Mouse (Mus musculus): Measurements from ENCODE around the gene Spry2.

The Spry2 gene

DNA sequence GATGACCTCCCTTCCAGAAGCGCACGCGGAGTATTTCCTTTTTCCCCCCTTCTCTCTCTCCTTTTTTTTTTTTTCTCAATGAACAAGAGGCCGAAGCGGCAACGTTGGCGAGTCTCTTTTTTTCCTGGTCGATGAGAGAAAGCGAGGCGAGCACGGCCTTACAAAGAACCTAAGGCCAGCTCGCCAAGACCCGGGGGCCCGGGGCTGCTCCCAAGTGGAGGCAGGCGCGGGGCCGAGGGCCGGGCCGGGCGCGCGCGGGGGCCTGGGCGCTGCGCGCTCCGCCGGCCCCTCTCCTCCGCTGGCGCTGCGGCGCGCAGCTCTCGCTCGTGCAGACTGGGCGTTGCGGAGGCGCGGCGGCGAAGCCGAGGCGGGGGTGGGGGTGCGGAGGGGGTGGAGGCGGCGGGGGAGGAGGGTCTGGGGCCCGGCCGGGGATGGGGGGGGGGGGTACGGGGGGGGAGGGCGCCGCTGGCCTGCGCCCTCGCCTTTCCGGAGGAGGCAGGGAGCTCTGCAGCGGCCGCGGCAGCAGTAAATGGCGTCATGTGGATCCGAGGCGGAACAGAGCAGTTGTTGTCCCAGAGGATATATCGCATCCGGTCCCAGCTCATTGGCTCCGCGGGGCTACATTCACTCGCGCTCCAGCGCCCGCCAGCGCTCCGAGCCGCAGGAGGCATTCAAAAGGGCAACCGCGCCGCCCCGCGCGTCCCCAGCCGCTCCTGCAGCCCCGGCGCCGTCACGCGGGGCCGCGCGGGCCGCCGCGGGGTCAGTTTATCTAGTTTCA lies at the start of gene Spry2:
Spry2 (minus strand) TSS at position 29 of the 778 bp plus-strand sequence.
- in situ Hi-C loops (cut with MboI, MseI), result loop anchor here (10.0 kb wide), 1 partner anchor 712 kb away; no protein-coding TSS in a partner anchor

DNA sequence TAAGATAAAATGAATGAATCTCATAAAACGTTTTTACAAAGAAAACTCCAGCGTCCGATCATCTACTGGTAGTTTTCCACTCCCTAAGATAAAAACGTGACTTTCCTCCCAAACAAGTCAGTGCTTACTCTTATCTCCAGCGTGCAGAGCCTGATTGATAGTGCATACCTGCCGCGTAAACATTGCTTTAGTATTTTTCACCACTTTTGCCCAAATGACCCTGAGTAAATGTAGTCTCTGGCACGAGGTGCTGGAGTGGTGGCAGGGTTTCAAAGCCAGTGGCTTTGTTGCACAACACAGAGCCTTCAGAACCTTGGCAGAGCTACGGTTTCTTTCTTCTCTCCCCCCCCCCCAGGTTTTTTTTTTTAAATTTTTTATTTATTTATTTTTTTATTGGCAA lies 44.7 kb upstream of the Spry2 start:
- in situ Hi-C loops (cut with MboI, MseI), result no loop called here

DNA sequence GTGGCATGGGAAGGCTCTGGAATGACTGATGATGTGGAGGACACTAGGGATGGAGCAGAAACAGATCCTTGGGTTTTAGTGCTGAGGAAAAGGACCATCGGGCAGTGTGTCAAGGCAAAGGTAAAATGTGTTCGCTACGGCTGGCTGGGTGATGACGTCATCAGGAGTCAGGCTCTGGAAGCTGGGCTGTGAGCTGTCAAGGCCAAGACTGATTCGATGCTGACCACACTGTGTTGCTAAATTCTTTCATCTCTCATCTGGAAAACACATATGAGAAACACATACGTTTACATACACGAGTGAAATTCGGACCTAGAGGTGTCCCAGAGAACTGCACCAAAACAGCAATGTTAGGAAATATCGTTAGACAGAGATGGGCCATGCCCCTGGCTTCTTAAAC lies 30.1 kb upstream of the Spry2 start:
- in situ Hi-C loops (cut with MboI, MseI), result no loop called here

DNA sequence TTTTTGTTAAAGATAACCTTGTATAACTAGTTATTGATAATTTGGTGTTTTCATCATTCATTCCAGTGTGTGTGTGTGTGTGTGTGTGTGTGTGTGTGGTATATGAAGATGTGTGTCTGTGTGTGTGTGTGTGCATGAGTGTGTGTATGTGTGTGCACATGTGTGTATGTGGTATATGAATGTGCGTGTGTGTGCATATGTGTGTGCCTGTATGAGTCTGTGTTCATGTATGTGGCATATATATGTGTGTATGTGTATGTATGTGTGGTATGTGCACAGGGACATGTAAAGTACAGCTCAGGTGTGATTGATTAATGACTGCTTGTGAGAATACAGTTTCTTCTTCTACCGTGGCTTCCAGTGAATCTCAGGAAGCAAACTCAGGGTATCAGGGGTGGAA lies 28.7 kb upstream of the Spry2 start:
- in situ Hi-C loops (cut with MboI, MseI), result no loop called here

DNA sequence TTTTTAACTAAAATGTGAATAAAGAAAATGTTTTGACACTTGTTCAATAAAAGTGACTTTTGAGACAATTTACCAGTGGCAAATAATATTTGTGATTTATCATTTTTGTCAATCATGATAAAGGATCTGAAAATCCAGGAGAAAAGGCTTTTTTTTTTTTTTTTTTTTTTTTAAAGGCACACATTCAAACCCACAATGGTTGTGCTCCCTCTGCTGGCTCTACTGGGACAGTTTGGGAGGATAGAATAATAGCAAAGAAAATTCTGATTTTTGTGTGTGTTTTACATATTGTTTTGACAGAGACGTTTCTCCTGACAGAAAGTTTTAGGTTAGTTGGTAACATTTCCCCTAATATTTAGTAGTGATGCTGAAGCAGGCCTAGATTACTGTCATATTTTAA lies 28.1 kb upstream of the Spry2 start:
- in situ Hi-C loops (cut with MboI, MseI), result loop anchor here (5.0 kb wide), 1 partner anchor 752 kb away; no protein-coding TSS in a partner anchor

DNA sequence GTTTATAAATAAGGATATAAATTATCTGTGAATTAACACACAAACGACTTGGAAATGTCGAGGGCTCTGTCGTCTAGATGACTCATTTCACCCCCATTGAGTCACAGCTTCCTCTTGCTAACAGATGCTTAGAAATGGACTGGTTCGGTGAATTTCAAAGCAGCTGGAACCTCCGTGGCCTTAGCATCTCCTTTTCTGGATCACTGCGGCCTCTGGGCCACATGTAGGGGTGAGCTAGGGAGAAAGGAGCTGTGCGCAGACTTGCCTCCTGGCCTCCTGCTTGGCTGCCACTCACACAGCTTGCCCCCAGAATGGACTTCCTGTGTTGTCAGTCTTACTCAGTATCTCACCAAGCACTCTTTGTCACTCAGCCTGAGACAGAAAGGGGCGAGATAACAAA lies 26.3 kb upstream of the Spry2 start:
- in situ Hi-C loops (cut with MboI, MseI), result loop anchor here (5.0 kb wide), 1 partner anchor 751 kb away; no protein-coding TSS in a partner anchor

DNA sequence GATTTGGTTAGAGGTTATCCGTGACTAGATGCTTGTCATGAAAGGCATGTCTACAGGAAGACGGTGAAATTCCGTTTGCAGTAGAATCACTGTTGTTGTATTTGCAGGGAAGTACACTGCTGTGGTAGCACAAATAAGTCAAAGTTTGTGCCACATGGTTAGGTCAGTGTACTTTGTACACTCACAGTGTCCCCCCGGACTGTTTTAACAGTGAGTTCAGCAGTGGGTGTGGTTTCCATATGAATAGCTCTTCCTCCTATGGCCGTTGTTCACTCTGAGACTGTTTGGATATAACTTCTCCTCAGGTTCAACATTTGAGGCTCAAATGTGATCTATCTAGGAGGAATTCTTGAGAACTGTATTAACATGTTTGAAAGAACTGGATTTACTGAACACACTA lies 25.8 kb upstream of the Spry2 start:
- in situ Hi-C loops (cut with MboI, MseI), result loop anchor here (5.0 kb wide), 1 partner anchor 750 kb away; no protein-coding TSS in a partner anchor

DNA sequence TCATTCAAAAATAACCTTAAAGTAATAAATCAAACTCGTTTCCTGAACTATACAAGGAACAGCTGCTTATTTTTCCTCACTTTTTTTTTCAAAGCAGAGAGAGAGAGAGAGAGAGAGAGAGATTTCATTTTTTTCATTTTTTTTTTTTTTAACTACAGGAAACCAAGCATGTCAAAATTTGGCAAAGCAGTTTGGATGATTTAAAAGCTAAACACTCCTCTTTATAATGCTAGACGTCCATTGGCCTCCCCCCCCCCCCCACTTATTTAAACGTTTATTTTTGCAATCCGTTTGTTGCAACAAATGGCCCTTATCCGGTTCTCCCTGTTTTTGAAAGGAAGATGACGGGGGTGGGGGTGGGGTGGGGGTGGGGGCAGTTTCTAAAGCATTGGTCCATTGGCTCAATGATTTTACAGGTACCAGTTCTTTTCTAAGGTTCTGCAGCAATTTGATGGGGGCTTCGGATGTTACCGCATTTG lies 24.6 kb upstream of the Spry2 start:
- in situ Hi-C loops (cut with MboI, MseI), result loop anchor here (5.0 kb wide), 1 partner anchor 749 kb away; no protein-coding TSS in a partner anchor

DNA sequence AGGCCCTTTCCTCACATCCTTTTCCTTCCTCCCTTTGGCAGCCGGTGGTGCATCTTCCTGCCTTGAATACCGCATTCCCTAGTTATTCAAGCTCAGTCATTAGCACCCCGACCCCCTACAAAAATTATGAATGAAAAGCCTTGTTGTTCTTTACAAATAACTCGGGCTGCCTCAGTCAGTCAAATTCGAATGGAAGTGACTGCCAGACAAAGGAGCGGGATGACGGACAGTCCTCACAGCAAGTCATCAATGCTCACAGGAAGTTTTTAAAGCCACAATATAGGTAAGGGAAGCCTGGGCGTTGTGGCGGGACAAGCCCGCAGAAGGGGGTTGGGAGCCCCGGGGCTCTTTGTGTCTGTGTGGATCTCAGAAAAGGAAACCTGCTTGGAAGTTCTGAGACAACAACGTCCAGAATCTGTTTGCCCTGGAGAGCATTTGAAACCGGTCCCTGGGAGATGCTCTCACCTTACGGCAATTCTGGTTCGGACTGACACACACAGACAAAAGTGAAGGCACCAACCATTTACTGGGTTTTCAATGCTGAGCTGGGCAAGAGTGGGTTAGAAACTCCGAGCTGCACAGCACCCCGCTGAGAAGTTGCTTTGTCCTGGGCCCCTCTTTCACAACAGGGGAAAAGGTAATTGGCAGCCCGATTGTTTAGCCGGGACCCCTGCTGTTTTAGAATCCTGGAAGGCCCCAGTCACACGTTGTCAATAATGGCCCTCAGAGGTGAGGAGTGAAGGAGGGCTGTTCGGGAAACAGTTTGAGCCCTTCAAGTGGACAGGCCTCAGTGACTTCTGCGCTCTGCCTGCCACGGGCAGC lies 24.0 kb upstream of the Spry2 start:
- in situ Hi-C loops (cut with MboI, MseI), result loop anchor here (5.0 kb wide), 1 partner anchor 748 kb away; no protein-coding TSS in a partner anchor

DNA sequence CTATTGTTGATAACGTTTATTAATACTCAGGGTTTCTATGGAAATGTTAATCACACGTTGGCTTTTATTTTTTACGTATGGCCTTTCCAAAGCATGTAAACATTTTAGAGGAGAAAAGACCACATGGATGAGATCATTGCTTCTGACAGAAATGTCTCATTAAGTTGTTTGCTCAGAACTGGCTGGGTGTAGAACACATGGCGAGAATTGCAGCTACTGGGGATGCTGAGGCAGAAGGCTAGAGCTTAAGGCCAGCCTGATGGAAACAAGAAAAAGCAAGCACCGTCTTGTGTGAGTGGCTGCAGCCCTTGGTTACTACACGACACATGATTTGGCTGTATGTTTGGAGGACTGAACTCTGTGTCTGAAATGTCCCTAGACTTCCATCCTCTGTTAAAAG lies 10.6 kb upstream of the Spry2 start:
- in situ Hi-C loops (cut with MboI, MseI), result no loop called here

DNA sequence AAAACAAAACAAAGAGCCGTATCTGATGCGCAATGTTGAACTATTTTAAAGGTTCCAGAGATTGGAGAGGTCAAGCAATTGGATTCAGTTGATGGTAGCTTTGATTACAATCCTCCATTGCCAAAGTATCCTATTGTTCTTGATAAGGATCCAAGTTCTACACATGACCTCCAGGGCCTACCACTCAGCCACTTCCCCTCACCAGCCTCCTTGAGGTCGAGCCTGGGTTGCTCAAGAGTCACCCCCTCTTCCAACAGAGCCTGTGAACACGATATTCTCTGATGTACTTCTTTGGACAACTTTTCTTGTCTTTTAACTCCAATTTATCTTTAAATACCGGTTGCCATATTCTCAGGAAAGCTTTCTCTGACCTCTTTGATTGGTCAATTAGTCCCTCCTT lies 9.3 kb upstream of the Spry2 start:
- in situ Hi-C loops (cut with MboI, MseI), result no loop called here

DNA sequence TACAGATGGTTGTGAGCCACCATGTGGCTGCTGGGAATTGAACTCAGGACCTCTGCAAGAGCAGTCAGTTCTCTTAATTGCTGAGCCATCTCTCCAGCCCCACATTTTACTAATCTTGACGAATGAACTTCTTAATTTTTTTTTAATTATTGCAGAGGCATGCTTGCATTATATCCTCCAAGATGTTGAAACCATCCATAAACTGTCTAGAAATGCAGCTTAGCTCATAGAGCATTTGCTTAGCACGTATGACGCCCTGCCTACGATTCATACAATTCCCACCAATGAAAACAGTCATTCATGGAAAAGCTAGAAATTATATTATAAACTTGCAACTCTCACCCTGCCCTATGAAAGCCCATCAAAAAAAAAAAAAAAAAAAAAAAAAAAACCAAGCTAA lies 8.9 kb upstream of the Spry2 start:
- in situ Hi-C loops (cut with MboI, MseI), result no loop called here

DNA sequence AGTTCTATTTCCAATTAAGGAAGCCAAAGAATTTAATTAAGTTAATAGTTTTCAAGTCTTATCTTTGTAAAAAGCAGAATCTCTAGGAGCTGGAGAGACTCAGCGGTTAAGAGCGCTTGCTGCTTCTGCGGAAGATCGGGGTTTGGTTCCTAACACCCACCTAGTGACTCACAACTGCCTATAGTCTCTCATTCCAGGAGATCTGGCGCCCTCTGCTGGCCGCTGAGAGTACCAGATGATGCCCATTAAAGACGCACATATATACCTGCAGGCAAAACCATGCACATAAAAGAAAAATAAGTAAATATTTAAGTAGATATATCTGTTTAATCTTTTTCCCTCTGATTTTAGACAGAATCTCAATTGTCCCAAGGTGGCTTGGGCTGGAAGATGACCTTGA lies 6.2 kb upstream of the Spry2 start:
- in situ Hi-C loops (cut with MboI, MseI), result no loop called here

DNA sequence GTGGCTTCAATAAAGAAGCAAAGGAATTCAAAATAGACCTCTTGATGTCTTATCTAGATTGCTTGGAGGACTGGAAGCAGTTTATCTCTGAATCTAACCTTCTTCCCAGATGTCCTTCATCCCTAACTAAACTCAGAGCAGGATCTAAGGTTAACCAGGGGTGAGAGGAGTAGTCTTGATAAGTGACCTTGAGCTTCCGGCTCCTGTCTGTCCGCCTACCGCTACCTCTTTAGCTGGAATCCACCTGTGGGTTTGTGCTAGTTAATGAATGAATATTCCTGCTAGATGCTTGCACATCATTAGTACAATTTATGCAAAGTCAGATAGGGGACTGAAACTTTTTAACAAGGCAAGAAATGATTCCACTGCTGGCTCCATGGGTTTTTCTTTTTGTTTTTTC lies 4.2 kb upstream of the Spry2 start:
- in situ Hi-C loops (cut with MboI, MseI), result no loop called here

DNA sequence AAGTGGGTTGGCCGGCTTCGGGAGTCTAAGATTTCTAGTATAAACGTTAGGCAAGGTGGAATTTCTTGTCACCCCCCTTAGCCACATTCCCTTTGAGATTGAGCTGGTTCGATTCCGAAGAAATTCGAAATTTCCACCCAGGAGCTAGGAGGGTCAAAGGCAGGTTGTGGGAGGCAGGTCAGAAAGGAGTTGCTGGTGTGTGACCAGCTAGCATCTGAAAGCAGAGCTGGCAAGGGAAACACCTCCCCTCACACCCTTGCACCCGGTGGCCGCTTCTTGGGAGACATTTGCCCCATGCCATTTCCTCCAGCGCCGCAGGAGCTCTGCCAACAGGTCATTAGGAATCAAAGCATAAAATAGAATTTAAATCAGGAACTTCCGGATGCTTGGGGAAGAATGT lies 2.5 kb upstream of the Spry2 start:
- in situ Hi-C loops (cut with MboI, MseI), result loop anchor here (10.0 kb wide), 1 partner anchor 714 kb away; no protein-coding TSS in a partner anchor

DNA sequence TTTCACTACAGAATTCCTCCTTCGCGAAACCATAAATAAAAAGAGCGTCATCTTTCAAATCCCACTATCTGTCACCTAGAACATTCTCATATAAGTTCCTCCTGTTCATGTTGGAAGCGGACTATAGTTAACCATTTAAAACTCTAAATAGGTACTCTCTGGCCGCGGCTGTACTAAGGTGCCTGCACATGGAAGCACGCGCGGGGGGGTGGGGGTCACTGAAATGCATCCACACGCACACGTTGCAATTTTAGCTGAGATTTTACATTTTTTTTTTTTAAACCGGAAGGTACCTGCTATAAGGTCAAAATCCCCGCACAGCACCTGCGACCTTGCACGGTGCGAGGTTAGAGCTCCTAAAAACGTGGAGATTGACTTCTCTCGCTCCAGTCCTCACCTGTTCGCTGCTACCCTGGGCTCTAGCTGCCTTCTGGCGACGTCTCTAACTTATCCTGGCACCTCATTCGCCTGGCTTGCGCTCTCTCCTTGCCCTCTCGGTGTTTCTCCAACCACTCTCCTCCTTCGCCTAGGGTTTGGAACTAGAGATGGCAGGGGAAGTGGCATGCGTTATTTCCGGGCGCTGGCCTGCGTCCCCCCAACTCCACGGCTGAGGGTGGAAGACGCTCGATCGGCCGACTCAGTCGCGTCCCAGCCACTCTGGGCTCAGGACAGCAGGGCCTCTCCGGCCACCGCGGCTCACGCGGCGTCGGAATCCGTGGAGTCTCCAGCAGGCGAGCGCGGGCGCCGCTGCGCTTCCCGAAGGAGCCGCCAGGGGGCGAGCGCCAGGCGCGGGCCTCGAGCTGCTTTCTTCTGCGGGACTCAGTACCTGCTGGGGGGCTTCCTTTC lies 1.9 kb upstream of the Spry2 start:
- in situ Hi-C loops (cut with MboI, MseI), result loop anchor here (10.0 kb wide), 1 partner anchor 714 kb away; no protein-coding TSS in a partner anchor

DNA sequence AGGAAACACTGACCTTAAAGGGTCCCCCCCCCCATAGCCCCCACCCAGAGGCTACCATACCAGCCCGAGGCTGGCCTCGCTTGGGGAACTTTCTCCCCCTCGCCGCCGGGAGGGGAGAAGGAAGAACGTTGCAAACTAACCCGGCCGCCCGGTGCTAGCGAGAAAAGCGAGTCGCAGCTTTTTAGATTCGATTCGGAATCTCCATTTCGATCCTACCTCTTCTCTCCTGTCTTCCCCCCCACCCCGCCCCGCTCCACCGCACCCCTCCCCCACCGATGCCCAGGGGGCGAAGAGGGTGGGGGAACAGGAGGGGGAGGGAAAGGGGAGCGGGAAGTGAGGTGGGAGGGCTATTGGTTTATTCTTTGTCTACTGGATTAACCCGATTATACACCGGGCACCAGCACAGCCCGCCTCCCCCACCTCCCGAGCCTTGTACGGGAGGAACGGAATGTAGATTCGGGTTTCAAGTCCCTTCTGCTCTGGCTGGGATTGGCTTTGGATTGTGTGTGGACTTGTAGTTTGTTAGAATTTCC lies 1.0 kb upstream of the Spry2 start:
- in situ Hi-C loops (cut with MboI, MseI), result loop anchor here (10.0 kb wide), 1 partner anchor 713 kb away; no protein-coding TSS in a partner anchor

DNA sequence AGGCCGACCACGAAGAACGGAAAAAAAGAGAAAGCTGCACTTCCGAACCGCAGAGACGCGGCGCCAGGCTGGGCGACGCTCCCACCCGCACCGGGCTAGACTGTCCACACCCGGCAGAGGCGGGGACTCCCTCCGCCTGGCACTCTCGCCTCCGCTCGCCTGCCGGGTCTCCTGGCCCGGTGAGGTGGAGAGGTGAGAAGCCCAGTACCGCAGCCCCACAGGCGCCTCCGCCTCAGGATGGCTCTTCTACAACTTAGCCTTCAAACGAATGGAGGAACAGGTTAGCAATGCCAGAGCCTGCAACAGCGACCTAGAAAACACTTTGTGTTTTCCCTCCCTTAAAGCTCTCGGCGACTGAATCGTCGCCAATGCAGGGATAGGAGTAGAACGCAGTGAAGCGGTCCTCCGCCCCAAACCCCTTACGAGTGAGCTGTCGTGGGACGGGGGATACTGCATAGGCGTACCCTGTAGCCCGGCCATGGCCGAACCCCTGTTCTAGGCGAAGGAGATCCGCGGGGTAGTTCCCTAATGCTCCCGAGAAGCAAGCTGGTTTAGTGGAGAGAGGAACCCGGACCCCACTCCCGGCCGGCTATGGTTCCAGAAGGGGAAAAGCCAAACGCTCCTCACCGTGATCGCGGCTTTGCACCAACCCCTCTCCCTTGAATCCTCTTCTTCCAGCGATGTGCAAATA lies 513 bp downstream of the Spry2 start:
- in situ Hi-C loops (cut with MboI, MseI), result loop anchor here (10.0 kb wide), 1 partner anchor 711 kb away; no protein-coding TSS in a partner anchor

DNA sequence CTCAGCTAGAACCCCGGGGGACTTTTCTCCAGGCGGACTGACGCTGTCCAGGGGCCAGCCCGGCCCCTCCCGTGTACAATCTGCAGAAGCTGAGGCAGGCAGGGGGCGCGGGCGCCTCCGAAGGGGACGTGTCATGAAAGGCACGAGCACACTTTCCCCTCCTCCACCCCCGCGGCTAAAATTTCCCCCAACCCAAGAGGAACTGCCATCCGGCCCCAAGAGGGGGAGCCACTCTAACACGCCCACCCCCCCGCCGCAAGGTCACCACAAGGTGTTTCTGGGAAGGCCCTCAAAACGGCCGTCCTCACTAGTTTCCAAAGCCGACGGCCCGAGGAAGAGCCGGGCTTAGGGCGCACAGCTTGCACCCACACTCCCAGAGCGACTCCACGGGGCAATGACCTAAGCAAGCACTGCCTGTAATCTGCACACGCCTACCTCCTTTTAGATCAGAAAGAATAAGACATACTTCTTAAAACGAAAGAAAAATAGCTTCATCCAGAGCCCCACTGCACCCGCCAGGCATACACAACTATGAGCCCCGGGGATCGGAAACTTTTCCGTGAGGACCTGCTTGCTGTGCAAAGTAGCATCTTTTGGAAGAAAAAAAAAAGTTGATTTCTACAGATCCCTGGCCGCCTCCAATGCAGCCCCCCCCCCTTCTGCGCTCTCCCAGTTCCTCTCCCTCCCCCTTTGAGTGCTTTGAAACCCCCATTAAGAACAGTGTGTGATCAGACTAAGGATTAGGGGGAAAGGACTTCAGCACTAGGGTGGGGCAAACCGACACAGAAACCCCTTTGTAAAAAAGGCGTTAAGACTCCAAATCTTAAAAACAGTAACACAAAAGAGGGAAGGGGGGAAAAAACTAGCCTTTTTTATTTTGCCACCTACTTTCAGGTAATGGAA lies 1.4 kb downstream of the Spry2 start:
- in situ Hi-C loops (cut with MboI, MseI), result loop anchor here (10.0 kb wide), 1 partner anchor 710 kb away; no protein-coding TSS in a partner anchor

Data from T-helper 1 cell (primary cell).